In genomic region chr16:10741082-10741481, GRCm38 (mm10) we compare ENCODE assay signal across 11 mouse cellular contexts. TPM values are rescaled to one million over a fixed set of nuclear protein-coding genes. Genes with fewer than 3 reads are reported as not detected.
DNase-seq lines count a peak whose midpoint lies in the region; ATAC-seq and TF ChIP-seq lines count a peak whose summit lies in the region.
"Had no signal": no experiment of that assay in that cellular context is flagged by ENCODE, and none has a peak within 500 bp of the region (broad histone marks: within the 10 kb centered on the region; RNA-seq: fewer than 3 reads in every experiment).

No protein-coding gene starts in this region.

- H3K9me3 ChIP-seq in forebrain, postnatal 0 days (ENCODE audit: low read length): no peaks in the 10 kb centered on the region

- no peak for TF ChIP-seq CTCF in liver, adult 2 months (IDR thresholded peaks at IDR 0.05; ENCODE audit: low read depth, low read length)
- TF ChIP-seq CTCF in forebrain, postnatal 0 days (IDR thresholded peaks at IDR 0.05; ENCODE audit: low read depth): no peak

- H3K79me2 ChIP-seq in liver, adult 2 months (ENCODE audit: control insufficient read depth, insufficient read depth, low read length): no peaks in the 10 kb centered on the region

- no peak overlapping the region for H3K9ac ChIP-seq in liver, adult 2 months (ENCODE audit: low read depth, low read length)
- H3K9ac ChIP-seq in forebrain, postnatal 0 days: no peak overlapping the region

- ATAC-seq in hematopoietic stem cell, adult 5-6 weeks (replicated peaks in 1 of 2; ENCODE audit: insufficient read depth in 1 of 2, low FRiP score in 2 of 2, low TSS enrichment in 1 of 2, low read depth in 1 of 2, poor library complexity in 2 of 2, severe bottlenecking in 2 of 2): peak; percentile 34 to 52; a peak in 3 of 4 replicates
- ATAC-seq in neutrophil, adult 5-6 weeks (ENCODE audit: extremely low read depth, insufficient number of reproducible peaks, low FRiP score, poor library complexity, severe bottlenecking): peak; percentile 31; the same call in 1 of the 2 replicates
- no peak for ATAC-seq in forebrain, postnatal 0 days

- peak overlapping the region; percentile 37; the same call in 1 of the 2 replicates for H3K27ac ChIP-seq in liver, adult 2 months (replicated peaks; ENCODE audit: insufficient read depth, low read depth, low read length)
- H3K27ac ChIP-seq in forebrain, postnatal 0 days (ENCODE audit: low read depth, low read length): no peak overlapping the region
- H3K27ac ChIP-seq: macrophage had no signal

- H3K4me1 ChIP-seq in liver, adult 2 months (ENCODE audit: control insufficient read depth, insufficient read depth, low read length): peaks cover 11% of the 10 kb centered on the region; the same call in 1 of the 2 replicates
- no peaks in the 10 kb centered on the region for H3K4me1 ChIP-seq in forebrain, postnatal 0 days (ENCODE audit: insufficient read depth)

- H3K4me3 ChIP-seq in liver, adult 2 months (ENCODE audit: insufficient read depth, low read depth, low read length): no peak overlapping the region
- H3K4me3 ChIP-seq in forebrain, postnatal 0 days (ENCODE audit: low read depth, low read length): no peak overlapping the region

- WGBS in liver, adult 2 months: 46% methylated on average over 2 of the region's 2 CpGs
- WGBS in forebrain, postnatal 0 days: 84% methylated on average over 2 of the region's 2 CpGs

- TF ChIP-seq POLR2A in liver, adult 2 months (IDR thresholded peaks at IDR 0.05; ENCODE audit: extremely low read depth, insufficient read depth, low read length): no peak

- H3K4me2 ChIP-seq in forebrain, postnatal 0 days (ENCODE audit: low read depth): no peak overlapping the region

- DNase-seq in adrenal gland, postnatal 14 days: peak; percentile 34
- DNase-seq in adrenal gland, postnatal 25 days: no peak
- DNase-seq in liver, adult 2 months (ENCODE audit: extremely low read depth, low read depth, low spot score): peak; percentile 82
- DNase-seq in liver: no peak
- DNase-seq in right cerebral cortex, postnatal 36 days (ENCODE audit: low spot score in 2 of 2): no peak
- no peak for DNase-seq in forebrain, postnatal 0 days

- no peaks in the 10 kb centered on the region for H3K27me3 ChIP-seq in liver, adult 2 months (ENCODE audit: control insufficient read depth, insufficient read depth, low read length)
- H3K27me3 ChIP-seq in forebrain, postnatal 0 days (ENCODE audit: insufficient read depth, low read length): no peaks in the 10 kb centered on the region

- H3K36me3 ChIP-seq in liver, adult 2 months (ENCODE audit: control insufficient read depth, insufficient read depth, low read length): no peaks in the 10 kb centered on the region
- no peaks in the 10 kb centered on the region for H3K36me3 ChIP-seq in forebrain, postnatal 0 days (ENCODE audit: insufficient read depth)

RNA-seq across cellular contexts. Expression of gene Socs1, which starts 44.3 kb away (rescaled TPM):
- total RNA-seq in adrenal gland, postnatal 14 days (2021): 2.4 and 3.7 TPM in 2 replicates
- 2.8 and 2.9 TPM in 2 replicates for total RNA-seq in adrenal gland, postnatal 25 days (2021)
- 0.13 and 0.18 TPM in 2 replicates for total RNA-seq in liver, adult 2 months (2014; rRNA removed)
- 1.2 TPM in 2 replicates for polyA plus RNA-seq in liver, adult 2 months (2012; rRNA removed)
- total RNA-seq in hematopoietic stem cell, adult 5-6 weeks (2017): 2.6 and 2.7 TPM in 2 replicates
- 3.5 and 3.7 TPM in 2 replicates for total RNA-seq in neutrophil, adult 5-6 weeks (2017)
- 1.5 and 4.0 TPM in 2 replicates for total RNA-seq in forebrain, postnatal 0 days (2014; rRNA removed)
- polyA plus RNA-seq in forebrain, postnatal 0 days (2015; fragmentation: Nextera tagmentation; extraction: Ambion mirVana): 2.6 and 2.7 TPM in 2 replicates

RNA-seq across cellular contexts. Expression of gene Tnp2, which starts 47.4 kb away (rescaled TPM):
- total RNA-seq in adrenal gland, postnatal 14 days (2021): not detected in 2 replicates
- total RNA-seq in adrenal gland, postnatal 25 days (2021): not detected in 2 replicates
- total RNA-seq in liver, adult 2 months (2014; rRNA removed): not detected in 2 replicates
- polyA plus RNA-seq in liver, adult 2 months (2012; rRNA removed): 0.87 TPM in 1 of 2 replicates, not detected in the other
- not detected in 2 replicates for total RNA-seq in hematopoietic stem cell, adult 5-6 weeks (2017)
- not detected in 2 replicates for total RNA-seq in neutrophil, adult 5-6 weeks (2017)
- total RNA-seq in forebrain, postnatal 0 days (2014; rRNA removed): not detected in 2 replicates
- polyA plus RNA-seq in forebrain, postnatal 0 days (2015; fragmentation: Nextera tagmentation; extraction: Ambion mirVana): not detected in 2 replicates
- total RNA-seq: layer of hippocampus, adult 18-20 months had no signal
- polyA plus RNA-seq: forebrain, embryonic 11.5 days; macrophage had no signal

RNA-seq across cellular contexts. Expression of gene Prm3, which starts 49.6 kb away (rescaled TPM):
- total RNA-seq in adrenal gland, postnatal 14 days (2021): not detected in 2 replicates
- not detected in 2 replicates for total RNA-seq in adrenal gland, postnatal 25 days (2021)
- not detected in 2 replicates for total RNA-seq in liver, adult 2 months (2014; rRNA removed)
- polyA plus RNA-seq in liver, adult 2 months (2012; rRNA removed): not detected in 2 replicates
- total RNA-seq in hematopoietic stem cell, adult 5-6 weeks (2017): not detected in 2 replicates
- not detected in 2 replicates for total RNA-seq in neutrophil, adult 5-6 weeks (2017)
- not detected in 2 replicates for total RNA-seq in forebrain, postnatal 0 days (2014; rRNA removed)
- not detected in 2 replicates for polyA plus RNA-seq in forebrain, postnatal 0 days (2015; fragmentation: Nextera tagmentation; extraction: Ambion mirVana)
- total RNA-seq: layer of hippocampus, adult 18-20 months had no signal
- polyA plus RNA-seq: forebrain, embryonic 11.5 days; macrophage had no signal

RNA-seq across cellular contexts. Expression of gene Prm2, which starts 54.9 kb away (rescaled TPM):
- not detected in 2 replicates for total RNA-seq in adrenal gland, postnatal 14 days (2021)
- not detected in 2 replicates for total RNA-seq in adrenal gland, postnatal 25 days (2021)
- not detected in 2 replicates for total RNA-seq in liver, adult 2 months (2014; rRNA removed)
- 0.22 TPM in 1 of 2 replicates, not detected in the other for polyA plus RNA-seq in liver, adult 2 months (2012; rRNA removed)
- total RNA-seq in hematopoietic stem cell, adult 5-6 weeks (2017): not detected in 2 replicates
- not detected in 2 replicates for total RNA-seq in neutrophil, adult 5-6 weeks (2017)
- total RNA-seq in forebrain, postnatal 0 days (2014; rRNA removed): not detected in 2 replicates
- polyA plus RNA-seq in forebrain, postnatal 0 days (2015; fragmentation: Nextera tagmentation; extraction: Ambion mirVana): not detected in 2 replicates
- total RNA-seq: layer of hippocampus, adult 18-20 months had no signal
- polyA plus RNA-seq: forebrain, embryonic 11.5 days; macrophage had no signal

Comparison
In these comparisons a context has a peak if more than half of its experiments do, and no peak if none do; other contexts are left out.
1. DNase-seq: peak in adrenal gland, postnatal 14 days (single experiment) and liver, adult 2 months (single experiment); none in adrenal gland, postnatal 25 days (single experiment), liver (single experiment), right cerebral cortex, postnatal 36 days (0 of 2) and forebrain, postnatal 0 days (single experiment).